Mouse (Mus musculus): ENCODE results near the gene Wnk4. TPM values are rescaled to one million over a fixed set of nuclear protein-coding genes. Genes with fewer than 3 reads are reported as not detected.
A peak's percentile ranks its signal among the peaks of the same experiment; 100 is the strongest.

Wnk4 gene
- total RNA-seq, 2 experiments from 2014 or later, result 0.35 to 1.4 TPM

- DNase-seq, result peak; percentile 55
Observed at GRCm38 (mm10) chr11:101245071-101245470, 15.3 kb upstream of the Wnk4 start.

- DNase-seq, result peak; percentile 71
Observed at GRCm38 (mm10) chr11:101245855-101246701, 14.3 kb upstream of the Wnk4 start, which contains the start of gene Ramp2. Ramp2 (plus strand) TSS chr11:101246028.

DNA sequence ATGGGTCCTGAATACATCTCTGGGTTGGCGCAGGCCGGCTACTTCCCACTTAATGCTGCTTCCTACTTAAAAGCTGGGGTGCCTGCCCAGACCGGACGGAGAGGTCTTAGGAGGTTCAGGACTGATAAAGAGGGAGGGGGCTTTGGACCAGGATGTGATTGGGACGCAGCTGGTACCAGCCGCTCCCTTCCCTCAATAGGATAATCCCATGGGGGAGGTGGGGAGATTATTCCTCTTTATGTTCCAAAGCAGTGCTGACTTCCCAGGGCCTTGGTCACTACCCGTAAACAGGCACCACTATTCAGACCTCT lies 13.7 kb upstream of the Wnk4 start:
- no peak for DNase-seq

DNA sequence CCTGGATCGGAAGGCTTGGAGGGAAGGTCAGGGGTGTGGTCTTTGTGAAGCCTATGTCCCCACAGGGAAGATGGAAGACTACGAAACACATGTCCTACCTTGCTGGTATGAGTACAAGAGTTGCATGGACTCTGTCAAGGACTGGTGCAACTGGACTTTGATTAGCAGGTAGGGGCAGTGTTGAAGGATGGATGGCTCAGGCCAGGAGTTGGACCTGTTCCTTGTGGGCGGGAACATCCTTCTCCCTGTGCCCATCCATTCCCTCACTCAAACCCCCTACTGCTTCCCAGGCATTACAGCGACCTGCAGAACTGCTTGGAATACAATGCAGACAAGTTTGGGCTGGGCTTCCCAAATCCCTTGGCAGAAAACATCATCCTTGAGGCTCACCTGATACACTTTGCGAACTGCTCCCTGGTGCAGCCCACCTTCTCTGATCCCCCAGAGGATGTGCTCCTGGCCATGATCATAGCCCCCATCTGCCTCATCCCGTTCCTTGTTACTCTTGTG lies 12.8 kb upstream of the Wnk4 start:
- no peak for DNase-seq

GRCm38 (mm10) chr11:101248258-101248994 lies 11.9 kb upstream of the Wnk4 start:
- peak; percentile 66 for DNase-seq

- DNase-seq, result no peak
Observed at GRCm38 (mm10) chr11:101251031-101251430, 9.3 kb upstream of the Wnk4 start.

DNA sequence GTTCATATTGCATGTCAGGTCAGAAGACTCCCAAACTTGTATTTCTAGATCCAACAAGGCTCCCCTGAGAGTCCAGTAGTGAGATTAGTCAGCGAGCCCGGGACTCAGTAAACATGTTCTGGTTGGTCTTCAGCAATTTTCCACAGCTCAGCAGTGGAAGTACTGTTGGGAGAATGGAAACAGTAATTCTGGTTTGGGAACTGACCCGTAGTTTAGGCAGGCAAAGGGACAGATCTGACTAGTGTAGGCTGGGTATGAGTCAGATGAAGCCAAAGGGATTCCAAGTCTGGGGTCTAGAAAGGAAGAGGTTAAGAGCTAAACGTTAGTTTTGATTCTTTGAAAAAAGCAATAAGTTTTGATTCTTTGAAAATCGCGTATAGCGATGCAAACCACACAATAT lies 7.4 kb upstream of the Wnk4 start:
- DNase-seq, result no peak

- peak; percentile 79 for DNase-seq
Observed at GRCm38 (mm10) chr11:101253613-101254389, 6.6 kb upstream of the Wnk4 start, which contains the start of gene Vps25. Vps25 (plus strand) TSS chr11:101253707.

GRCm38 (mm10) chr11:101255826-101256775 lies 4.3 kb upstream of the Wnk4 start:
- DNase-seq, result no peak

DNA sequence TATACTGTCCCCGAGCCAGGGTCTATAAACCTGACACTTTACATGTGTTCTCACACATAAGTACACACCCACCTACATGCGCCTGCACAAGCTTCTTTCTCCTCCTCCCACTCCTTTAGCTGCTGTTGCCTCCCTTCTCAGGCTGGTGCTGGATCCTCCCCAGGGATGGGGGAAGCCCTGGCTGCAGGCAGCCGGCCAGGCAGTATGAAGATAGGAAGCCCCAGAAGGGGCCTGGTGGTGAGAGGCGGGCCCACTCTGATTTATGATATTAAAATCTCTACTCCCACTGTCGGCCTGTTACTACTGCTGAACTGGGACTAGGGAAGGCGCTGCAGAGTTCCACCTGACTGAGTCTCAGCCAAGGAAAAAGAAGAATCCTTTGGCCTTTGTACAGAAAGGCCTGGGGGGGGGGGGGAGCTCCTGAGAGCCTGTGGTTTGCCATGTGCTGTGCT lies 1.1 kb upstream of the Wnk4 start:
- no peak for DNase-seq

- no peak for DNase-seq
Observed at GRCm38 (mm10) chr11:101260826-101261380, 536 bp downstream of the Wnk4 start.

GRCm38 (mm10) chr11:101262272-101262967 lies 2.1 kb downstream of the Wnk4 start:
- no peak for DNase-seq

DNA sequence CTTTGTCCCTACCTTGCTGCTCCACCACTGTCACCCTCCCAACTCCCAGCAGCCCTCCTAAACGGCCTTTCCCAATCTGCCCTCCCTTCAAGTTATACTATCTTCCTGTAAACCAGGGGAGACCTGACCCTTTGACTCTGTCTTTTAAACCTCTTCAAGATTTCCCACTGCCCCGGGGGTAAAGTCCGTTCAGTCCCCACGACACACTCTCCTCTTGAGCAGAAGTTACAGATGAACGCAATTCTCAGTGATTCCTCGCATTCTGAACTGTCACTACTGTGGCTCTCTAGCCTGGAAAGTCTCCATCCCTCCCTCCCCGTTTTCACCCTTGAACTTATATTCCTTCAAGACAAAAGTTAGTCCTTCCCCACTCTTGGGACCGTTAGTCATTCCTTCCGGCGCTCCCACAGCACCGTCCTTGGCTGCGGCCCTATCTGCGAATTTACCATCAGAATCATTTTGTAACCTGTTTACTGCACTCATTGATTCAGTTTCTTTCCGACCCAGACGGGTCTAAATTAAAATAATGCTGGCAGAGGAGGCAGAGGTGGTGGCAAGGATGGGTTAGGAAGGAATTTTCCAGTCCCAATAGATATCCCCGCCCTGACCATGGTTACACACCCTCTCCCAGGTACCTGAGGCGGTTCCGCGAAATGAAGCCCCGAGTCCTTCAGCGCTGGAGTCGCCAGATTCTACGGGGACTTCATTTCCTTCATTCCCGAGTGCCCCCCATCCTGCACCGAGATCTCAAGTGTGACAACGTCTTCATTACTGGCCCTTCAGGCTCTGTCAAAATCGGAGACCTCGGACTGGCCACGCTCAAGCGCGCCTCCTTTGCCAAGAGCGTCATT lies 3.0 kb downstream of the Wnk4 start:
- DNase-seq, result no peak

DNA sequence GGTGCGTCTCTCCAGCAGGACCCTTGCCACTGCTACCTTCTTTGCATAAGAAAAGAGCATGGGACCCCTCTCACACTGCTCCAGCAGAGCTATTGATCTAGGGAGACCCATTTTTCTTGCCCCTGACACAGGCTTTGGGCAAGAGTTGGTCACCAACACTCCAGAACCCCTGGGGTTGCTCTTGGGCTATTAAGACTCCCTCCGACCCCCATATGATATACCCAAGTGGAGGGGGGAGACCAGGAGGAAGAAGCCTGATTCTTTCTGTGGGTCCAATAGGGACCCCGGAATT lies 3.6 kb downstream of the Wnk4 start:
- DNase-seq, result no peak

DNA sequence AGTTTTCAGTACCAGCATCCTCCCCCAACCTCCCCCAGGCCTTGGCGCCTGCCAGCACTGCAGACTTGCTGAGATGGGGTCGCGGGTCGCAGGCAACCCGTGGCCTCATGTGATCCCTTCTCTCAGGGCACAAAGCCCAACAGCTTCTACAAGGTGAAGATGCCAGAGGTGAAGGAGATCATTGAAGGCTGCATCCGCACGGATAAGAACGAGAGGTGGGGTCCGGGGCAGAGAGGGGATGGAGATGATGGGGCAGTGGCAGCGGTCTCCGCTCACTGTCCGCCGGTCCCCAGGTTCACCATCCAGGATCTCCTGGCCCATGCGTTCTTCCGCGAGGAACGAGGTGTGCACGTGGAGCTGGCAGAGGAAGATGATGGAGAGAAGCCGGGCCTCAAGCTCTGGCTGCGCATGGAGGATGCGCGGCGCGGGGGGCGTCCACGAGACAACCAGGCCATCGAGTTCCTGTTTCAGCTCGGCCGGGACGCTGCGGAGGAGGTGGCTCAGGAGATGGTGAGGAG lies 4.6 kb downstream of the Wnk4 start:
- DNase-seq, result no peak

DNA sequence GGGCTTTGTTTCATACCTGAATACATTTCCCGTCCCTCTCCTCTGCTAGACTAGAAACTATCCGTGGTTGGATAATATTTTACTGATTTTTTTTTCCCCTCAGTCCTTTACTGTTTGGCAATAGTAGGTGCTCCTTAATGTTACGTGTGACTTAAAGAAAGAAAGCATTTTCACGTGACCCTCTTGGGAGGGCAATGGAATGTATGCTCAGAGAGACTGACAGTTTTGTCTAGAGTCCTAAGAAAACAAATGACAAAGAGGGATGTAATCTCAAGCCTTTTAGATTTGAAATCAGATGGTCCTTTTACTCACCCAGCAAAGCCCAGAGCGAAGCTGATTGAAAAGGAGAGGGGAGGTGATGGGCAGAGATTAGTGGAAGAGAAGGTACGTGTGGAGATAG lies 5.5 kb downstream of the Wnk4 start:
- no peak for DNase-seq

GRCm38 (mm10) chr11:101269577-101270116 lies 9.3 kb downstream of the Wnk4 start:
- no peak for DNase-seq

DNA sequence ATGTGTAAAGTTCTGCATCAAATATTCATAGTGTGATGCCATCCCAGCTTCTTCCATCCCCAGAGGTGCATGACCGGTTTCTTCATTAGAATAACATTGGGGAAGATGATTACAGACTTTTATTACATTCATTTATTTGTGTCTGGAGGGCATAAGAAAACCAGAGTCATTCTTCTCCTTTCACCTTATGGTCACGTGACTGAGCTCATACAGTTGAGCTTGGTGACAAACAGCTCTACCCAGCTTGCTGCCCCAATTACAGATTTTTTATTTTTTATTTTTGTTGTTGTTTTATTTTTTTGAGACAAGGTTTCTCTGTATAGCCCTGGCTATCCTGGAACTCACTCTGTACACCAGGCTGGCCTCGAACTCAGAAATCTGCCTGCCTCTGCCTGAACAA lies 12.1 kb downstream of the Wnk4 start:
- no peak for DNase-seq

- no peak for DNase-seq
Observed at GRCm38 (mm10) chr11:101275309-101275708, 14.9 kb downstream of the Wnk4 start.

Measured in gastrocnemius, postnatal 10 days (tissue).